Mouse (Mus musculus) kidney, adult 18-20 months (tissue): ENCODE results near the gene Ilf3.

Source experiments
- DNase-seq: peaks from one replicate; pipeline ENCODE4 v3.0.0; 2021

Ilf3 gene

GRCm38 (mm10) chr9:21346627-21347365 lies 20.9 kb upstream of the Ilf3 start:
- no peak for DNase-seq

GRCm38 (mm10) chr9:21348152-21348551 lies 19.5 kb upstream of the Ilf3 start:
- no peak for DNase-seq

GRCm38 (mm10) chr9:21351178-21351577 lies 16.5 kb upstream of the Ilf3 start:
- no peak for DNase-seq

DNA sequence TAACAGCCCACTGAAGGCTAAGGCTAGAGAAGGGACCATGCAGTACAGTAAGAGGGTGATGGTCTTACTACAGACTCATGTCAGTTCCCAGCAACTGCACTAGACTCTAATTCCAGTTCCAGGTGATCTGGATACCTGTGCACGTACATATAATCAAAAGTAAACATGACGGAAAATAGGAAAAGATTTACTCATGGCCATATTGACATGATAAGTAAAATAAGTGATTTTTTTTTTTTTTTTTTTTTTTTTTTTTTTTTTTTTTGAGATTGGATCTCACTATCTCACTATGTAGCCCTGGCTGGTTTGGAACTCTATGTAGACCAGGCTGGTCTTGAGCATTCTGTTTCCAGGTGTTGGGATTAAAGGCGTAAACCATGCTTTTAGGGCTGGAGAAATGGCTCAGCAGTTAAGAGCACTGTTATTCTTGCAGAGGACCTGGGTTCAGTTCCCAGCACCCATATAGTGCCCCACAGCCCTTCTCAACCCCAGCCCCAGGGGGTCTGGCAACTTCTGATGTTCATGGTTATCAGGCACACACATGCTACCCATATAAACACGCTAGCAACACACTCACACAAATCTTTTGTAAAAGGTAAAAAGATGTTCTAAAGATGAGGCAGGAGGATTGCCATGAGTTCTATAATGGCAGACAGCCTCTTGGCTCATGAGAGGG lies 15.8 kb upstream of the Ilf3 start:
- DNase-seq = no peak

DNA sequence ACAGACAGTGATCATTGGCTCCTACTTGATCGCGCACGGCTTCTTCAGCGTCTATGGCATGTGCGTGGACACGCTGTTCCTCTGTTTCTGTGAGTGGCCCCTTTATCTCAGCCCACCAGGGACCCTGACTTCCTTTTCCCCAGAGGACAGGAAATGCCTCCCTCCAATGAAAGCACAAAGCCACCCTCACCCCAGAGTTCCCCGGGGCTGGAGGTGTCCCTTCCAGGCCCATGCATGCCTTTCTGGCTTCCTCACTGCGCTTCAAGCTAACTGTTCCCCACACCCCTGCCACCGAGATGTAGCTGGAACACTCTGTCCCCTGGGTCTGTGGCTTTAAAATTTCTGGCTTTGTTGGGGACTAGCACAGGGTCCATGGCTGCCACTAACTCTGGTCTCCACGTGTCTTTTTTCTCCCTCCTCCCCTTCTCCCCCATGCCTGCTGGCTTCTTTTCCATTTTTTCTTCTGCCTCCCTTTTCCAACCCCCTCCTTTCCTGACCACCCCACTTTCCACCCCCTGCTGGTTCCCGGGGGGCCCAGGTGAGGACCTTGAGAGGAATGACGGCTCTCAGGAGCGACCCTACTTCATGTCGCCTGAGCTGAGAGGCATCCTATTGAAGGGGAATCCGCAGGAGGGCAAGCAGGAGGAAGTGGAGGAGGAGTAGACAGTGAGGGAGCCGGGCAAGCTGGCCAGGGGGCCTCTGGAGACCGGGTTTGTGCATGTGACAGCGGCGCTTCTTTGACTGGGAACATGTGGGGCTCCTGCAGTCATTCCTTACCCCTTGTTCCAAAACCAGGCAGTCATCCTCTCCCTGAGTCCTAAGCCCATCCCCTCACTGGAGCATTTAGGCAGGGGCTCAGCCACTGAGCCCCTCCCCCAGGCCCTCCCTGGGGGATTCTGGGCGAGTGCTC lies 15.0 kb upstream of the Ilf3 start:
- DNase-seq = no peak

DNA sequence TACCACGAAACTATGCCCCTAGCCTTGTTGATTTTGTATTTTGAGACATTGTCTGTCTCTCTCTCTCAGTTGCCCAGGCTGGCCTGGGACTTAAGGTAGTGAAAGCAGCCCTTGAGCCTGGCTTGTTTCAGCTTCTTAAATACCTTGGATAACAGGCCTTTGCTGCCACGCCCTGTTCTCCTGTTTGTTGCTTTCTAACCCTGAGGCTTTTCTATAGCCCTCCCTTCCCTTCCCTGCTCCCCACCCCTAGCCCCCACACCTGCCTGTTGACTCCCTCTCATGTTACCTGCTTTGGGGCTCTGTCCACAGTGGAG lies 14.3 kb upstream of the Ilf3 start:
- no peak for DNase-seq

DNA sequence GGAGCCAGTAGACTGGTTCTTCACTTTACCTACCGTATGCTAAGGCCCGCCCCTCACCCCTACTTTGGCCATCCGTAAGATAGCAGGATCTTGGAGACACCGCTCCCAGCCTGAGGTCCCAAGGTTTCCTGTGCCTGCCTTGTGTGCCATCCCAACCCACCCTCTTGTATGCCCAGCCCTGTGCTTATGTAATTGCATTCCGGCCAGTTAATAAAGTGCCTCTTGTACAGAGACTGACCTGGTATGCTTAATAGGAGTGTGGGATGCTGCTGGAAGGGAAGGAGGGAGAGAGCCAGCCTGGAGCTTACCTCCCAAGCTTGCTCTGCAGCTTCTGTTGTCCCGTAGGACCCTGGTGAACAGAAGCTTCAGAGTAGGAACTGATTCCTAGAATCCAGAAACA lies 12.9 kb upstream of the Ilf3 start:
- DNase-seq = no peak

DNA sequence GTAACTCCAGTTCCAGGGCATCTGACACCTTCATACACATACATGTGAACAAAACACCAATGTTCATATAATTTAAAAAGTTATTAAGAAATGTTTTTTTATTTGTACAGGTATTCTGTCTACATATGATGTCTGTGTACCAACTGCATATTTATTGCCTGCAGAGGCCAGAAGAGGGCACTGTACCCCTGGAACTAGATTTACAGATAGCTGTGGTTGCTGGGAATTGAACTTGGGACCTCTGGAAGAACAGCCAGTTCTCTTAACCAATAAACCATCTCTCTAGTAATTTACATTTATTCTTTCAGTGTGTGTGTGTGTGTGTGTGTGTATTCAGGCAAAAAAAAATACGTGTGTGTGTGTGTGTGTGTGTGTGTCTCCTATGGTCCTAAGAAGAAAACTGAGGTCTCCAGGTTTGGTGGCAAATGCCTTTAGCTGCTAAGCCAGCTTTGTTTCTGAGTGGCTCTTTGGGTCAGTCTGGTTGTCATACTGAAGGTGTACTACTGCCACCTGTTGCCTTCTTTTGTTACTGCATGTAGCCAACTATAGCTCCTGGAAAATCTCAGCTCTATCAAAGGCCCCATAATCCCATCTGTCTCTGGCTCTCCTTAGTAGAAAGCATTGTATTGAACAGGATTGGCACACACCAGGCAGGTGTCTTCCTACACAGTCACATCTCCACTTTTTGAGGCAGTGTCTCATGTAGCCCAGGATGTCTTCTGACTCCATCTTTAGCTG lies 10.5 kb upstream of the Ilf3 start:
- peak; percentile 65 for DNase-seq

GRCm38 (mm10) chr9:21366541-21367220 lies 990 bp upstream of the Ilf3 start:
- DNase-seq = peak; percentile 76

DNA sequence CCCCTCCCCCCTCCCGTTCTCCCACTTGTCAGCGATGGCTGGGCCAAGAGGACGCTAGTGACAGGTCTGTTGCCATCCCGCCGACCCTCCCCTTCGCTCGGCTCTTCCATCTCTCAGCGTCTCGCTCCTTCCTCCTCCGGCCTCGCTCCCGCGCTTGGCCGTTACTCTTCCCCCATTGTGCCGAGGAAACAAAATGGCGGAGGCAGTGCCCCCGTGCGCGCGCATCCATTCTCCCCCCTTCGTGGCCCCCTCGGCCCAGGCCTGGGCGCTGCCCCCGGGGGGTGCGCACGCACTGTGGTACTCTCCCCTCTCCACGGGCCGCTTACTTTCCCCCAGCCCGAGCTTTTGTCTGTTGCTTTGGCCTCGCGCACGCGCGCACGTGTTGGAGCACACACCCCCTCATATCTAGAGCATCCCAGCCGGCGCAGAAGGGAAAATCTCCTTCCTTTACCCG lies 487 bp downstream of the Ilf3 start:
- peak; percentile 66 for DNase-seq

GRCm38 (mm10) chr9:21369080-21369479 lies 1.4 kb downstream of the Ilf3 start:
- DNase-seq = no peak

- no peak for DNase-seq
Observed at GRCm38 (mm10) chr9:21370876-21371275, 3.2 kb downstream of the Ilf3 start.

DNA sequence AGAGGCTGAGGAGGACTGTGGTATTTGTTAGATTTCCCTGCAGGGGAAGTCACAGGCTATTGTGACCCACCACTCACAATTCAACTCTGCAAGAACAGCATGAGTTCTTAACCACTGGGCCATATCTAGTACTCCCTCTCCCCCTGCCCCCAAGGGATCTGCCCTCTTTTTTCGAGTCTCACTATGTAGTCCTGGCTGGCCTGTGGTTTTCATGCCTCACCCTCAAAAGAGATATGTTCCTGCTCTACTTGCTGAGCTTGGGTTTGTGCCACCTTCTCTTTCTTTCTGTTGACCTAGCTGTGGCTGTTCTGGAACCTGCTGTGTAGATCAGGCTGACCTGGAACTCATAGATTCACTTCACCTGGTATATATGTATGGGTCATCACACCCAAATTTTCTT lies 4.8 kb downstream of the Ilf3 start:
- DNase-seq = no peak

DNA sequence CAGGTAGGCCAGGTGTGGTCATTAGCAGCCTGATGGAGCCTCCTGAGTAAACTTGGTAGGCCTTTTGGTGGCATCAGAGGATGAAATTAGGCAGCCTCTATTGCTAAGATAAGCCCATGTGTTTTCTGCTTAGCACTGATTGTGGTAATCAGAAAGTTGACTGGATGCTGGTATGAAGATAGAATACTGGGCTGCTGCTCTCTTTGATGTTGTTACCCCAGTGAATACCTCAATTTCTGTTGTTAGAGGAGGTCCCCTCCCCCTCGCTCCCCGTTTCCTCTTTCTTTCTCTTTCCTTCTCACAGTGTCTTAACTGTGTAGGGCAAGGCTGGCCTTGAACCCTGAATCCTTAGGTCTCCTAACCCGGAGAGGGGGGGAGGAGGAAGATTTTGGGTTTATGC lies 11.5 kb downstream of the Ilf3 start:
- no peak for DNase-seq

DNA sequence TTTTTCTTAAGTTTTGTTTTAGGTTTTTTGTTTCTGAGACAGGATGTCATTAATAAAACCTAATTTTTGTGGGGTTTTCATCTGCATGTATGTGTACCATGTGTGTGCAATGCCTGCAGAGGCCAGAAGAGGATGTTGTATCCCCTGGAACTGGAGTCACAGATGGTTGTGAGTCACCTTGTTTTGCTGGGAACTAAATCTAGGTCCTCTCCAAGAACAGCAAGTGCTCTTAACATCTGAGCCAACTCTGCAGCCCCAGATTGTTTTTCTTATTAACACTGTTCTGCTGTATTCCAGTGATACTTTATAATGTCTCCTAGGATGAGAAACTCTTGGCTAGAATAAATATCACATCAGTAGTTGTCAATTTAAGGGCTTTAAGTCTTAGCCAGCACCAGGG lies 13.2 kb downstream of the Ilf3 start:
- no peak for DNase-seq

GRCm38 (mm10) chr9:21383966-21384365 lies 16.3 kb downstream of the Ilf3 start:
- no peak for DNase-seq

GRCm38 (mm10) chr9:21392646-21393175 lies 25.0 kb downstream of the Ilf3 start:
- no peak for DNase-seq

GRCm38 (mm10) chr9:21395692-21396091 lies 28.0 kb downstream of the Ilf3 start:
- DNase-seq = no peak

GRCm38 (mm10) chr9:21397170-21397569 lies 29.5 kb downstream of the Ilf3 start:
- no peak for DNase-seq

GRCm38 (mm10) chr9:21401042-21401441 lies 33.4 kb downstream of the Ilf3 start:
- DNase-seq = no peak

DNA sequence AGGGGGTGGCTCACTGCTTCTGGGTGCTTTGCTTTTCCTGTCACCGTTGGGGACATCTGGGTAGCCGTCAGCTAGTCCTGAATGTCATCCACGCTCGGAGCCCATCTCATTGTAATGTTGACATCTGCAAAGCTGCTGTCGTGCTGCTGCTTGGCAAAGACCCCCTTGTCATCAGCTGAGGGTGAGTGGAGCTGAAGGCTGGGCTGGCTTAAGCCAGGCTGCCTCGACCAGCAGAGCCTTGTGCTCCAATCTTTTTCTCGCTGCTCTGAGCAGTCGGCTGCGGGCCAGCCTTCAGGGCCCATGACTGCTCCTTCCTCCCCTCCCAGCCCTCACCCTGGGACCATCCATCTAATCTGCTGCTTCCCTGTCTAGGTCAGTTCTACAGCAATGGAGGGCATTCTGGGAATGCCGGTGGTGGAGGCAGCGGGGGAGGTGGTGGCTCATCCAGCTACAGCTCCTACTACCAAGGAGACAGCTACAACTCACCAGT lies 35.1 kb downstream of the Ilf3 start:
- no peak for DNase-seq

GRCm38 (mm10) chr9:21403745-21404144 lies 36.1 kb downstream of the Ilf3 start:
- no peak for DNase-seq
